Mouse (Mus musculus): ENCODE measurements around the gene Ccr7.

- TF ChIP-seq CTCF (IDR thresholded peaks at IDR 0.05; ENCODE audit: control insufficient read depth, insufficient read depth, insufficient replicate concordance, low read depth, low read length) (no peak), POLR2A (IDR thresholded peaks at IDR 0.05; ENCODE audit: control insufficient read depth, low read depth, low read length) (no peak)
Observed at GRCm38 (mm10) chr11:99177054-99177924, 22.4 kb upstream of the Ccr7 start.
